Mouse (Mus musculus): Measurements from ENCODE around the gene Capn2.

DNA sequence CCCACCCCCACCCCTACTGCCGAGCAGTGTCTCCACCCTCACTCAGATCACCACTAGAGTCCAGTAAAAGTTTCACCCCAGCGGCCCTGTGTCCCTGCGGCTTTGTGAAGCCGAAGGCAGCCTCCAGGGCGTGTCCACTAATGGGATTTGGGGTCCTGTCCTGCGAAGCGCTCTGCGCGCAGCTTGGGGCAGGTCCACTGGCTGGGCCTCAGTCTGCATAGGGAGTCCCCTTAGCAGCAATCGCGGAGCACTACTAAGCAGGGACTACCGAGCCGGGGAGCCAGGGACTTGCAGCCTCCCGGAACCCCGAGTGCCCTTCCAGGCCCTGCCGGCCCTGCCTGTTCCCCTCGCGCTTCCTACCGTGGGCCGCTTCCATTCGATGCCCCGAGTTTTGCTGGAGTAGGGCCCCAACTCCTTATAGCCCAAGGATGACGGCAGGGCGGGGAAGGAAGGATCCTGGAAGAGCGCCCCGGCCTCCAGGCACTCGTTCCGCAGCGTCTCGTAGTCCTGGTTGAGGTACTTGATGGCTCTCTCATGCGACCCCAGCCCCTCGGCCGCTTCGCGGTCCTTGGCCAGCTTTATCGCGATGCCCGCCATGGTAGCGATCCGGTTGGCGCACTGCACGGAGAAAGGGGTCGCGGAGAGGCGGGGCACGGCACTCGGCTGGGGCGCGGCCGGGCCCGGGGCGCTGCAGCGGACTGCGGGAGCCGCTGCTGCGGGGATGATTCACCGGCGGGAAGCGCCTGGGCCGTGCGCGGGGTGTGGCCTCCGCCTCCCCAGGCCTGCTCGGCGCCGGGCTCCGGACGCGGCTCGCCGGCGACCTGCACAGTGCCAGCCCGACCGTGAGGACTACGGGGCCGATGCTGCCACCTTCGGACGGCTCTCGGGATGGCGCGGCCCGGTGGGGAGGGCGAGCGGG is at the start of gene Capn2:
- no peak for TF ChIP-seq CTCF (IDR thresholded peaks at IDR 0.05; ENCODE audit: low read depth, low read length)
- no peak for TF ChIP-seq POLR2AphosphoS5 (IDR thresholded peaks at IDR 0.05; ENCODE audit: insufficient replicate concordance, low read depth, low read length)
- no peak for TF ChIP-seq GATA1 (IDR thresholded peaks at IDR 0.05; ENCODE audit: borderline replicate concordance, low read length)
- no peak for TF ChIP-seq TAL1 (conservative IDR thresholded peaks at IDR 0.05; ENCODE audit: low read depth, low read length)
- TF ChIP-seq GATA2 (IDR thresholded peaks at IDR 0.05; ENCODE audit: borderline replicate concordance, low read depth, low read length) = no peak
